Mouse (Mus musculus) limb, embryonic 13.5 days (tissue): ENCODE data around the gene Psenen. TPM values are rescaled to one million over a fixed set of nuclear protein-coding genes. Genes with fewer than 3 reads are reported as not detected.

ENCODE experiments used
- ATAC-seq: fragments of 200-750 bp; cut with Nextera tagmentation; 2 replicates; pipeline ENCODE4 v1.8.0; 2017; ENCODE audit warnings: low read depth, moderate number of reproducible peaks, moderate TSS enrichment; ENCODE audit not compliant: low FRiP score
- H3K27ac ChIP-seq: fragments of 300-500 bp; sonication (generic); 2 replicates; pipeline ENCODE4 v1.5.1; 2015; ENCODE audit warnings: inconsistent platforms, mild to moderate bottlenecking, moderate library complexity
- H3K27me3 ChIP-seq: fragments of 300-500 bp; sonication (generic); 2 replicates; pipeline ENCODE4 v1.6.1; 2015; ENCODE audit warnings: mild to moderate bottlenecking, inconsistent platforms
- H3K36me3 ChIP-seq: fragments of 300-500 bp; sonication (generic); 2 replicates; pipeline ENCODE4 v1.6.1; 2015; ENCODE audit warnings: inconsistent platforms, mild to moderate bottlenecking, moderate library complexity
- H3K4me1 ChIP-seq: fragments of 300-500 bp; sonication (generic); 2 replicates; pipeline ENCODE4 v1.6.1; 2015; ENCODE audit warnings: inconsistent platforms
- H3K4me2 ChIP-seq: fragments of 300-500 bp; sonication (generic); replicated peaks from 2 replicates; pipeline ENCODE4 v1.6.1; 2015; ENCODE audit warnings: inconsistent platforms, mild to moderate bottlenecking, moderate library complexity
- H3K4me3 ChIP-seq: fragments of 300-500 bp; sonication (generic); 2 replicates; pipeline ENCODE4 v1.5.1; 2015; ENCODE audit warnings: moderate library complexity, mild to moderate bottlenecking, inconsistent platforms
- H3K9ac ChIP-seq: fragments of 300-500 bp; sonication (generic); 2 replicates; pipeline ENCODE4 v1.6.1; 2015; ENCODE audit warnings: mild to moderate bottlenecking, inconsistent platforms
- H3K9me3 ChIP-seq: fragments of 300-500 bp; sonication (generic); 2 replicates; pipeline ENCODE4 v1.6.1; 2016; ENCODE audit warnings: inconsistent platforms
- WGBS: fragments of 180-500 bp; shearing (Covaris S2); methylation state at CpG from one replicate; pipeline ENCODE4 v1.1.7; 2015; 5-methylcytosine and 5-hydroxymethylcytosine counted together
- polyA plus RNA-seq: library from polyadenylated mRNA; unstranded; fragments of >200 nt; fragmentation: Nextera tagmentation; extraction: Ambion mirVana; gene quantifications from 2 replicates; pipeline ENCODE4 v1.2.1, GENCODE M21; 2015

Gene Psenen
- polyA plus RNA-seq, 1 experiment from 2014 or later: 134 TPM

DNA sequence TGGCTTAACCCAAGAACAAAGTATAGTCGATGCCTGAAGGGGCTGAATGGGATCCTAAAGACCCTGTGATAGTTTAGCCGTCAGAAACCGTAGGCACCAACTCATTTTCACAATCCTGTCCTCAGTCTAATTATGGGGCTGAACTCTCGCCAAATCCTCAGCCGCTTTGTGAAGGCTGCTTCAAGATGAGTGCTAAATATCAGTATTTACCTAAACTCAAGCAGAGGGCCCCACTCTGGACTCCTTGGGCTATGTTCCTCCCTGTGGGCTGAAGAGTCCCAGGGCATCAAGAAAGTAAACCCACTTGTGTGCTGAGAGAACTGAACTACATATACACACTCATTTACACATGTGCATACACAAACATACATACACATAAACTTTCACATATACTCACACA, 33.4 kb upstream of the Psenen start:
- no peaks in the 10 kb centered on the region for H3K9me3 ChIP-seq
- no peak overlapping the region for H3K9ac ChIP-seq
- H3K27me3 ChIP-seq: 0 out of 2 replicates have a peak, but pooled peaks cover 8% of the 10 kb centered on the region
- H3K4me3 ChIP-seq: no peak overlapping the region
- no peaks in the 10 kb centered on the region for H3K4me1 ChIP-seq
- no peaks in the 10 kb centered on the region for H3K36me3 ChIP-seq
- H3K27ac ChIP-seq: no peak overlapping the region
- no peak for ATAC-seq
- H3K4me2 ChIP-seq: no peak overlapping the region
- WGBS: 71% methylated on average over 5 of the region's 5 CpGs

DNA sequence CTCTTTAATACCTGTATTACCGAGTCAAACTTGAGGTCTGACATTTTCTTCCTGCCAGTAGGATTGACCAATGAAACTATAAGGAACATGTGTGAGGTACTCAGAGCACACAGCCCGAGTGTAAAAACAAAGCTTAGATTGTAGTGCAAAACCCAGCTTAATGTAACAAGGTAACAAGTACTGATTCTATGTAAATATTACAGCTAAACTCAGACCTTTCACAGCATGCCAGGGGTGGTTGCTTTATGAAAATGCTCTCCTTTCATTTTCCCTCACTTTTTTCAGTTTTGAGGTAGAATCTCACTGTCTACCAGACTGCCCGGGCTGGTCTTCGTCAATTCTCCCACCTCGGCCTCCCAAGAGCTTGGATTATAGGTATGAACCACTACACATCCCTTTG, 32.7 kb upstream of the Psenen start:
- no peaks in the 10 kb centered on the region for H3K4me1 ChIP-seq
- ATAC-seq: no peak
- no peaks in the 10 kb centered on the region for H3K36me3 ChIP-seq
- no peaks in the 10 kb centered on the region for H3K9me3 ChIP-seq
- H3K4me2 ChIP-seq: no peak overlapping the region
- no peak overlapping the region for H3K9ac ChIP-seq
- no peak overlapping the region for H3K4me3 ChIP-seq
- 74% methylated on average over 5 of the region's 5 CpGs for WGBS
- no peak overlapping the region for H3K27ac ChIP-seq
- 0 out of 2 replicates have a peak, but pooled peaks cover 8% of the 10 kb centered on the region for H3K27me3 ChIP-seq

DNA sequence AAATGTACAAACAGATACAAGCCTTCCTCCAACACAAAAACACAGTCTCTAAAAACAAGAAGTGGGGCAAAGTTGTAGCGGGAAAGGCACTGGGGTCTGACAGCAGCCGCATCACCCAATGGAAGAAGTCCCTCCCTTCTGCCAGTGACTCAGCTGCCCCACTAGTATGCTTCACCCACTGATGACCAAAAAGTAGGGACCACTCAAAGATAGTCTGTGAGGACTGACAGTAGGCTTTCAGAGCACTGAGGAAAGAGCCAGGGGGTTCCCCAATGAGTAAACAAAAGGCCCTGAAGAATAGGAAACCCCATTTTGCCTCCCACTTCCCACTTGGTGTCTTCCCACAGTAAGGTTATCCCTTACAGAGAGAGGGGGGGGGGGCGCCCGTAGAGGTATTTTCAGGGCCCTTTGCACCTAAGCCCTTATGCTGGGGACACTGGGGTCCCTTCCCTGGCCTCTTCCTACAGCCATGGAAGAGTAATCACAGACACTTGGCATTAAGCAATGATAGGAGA, 31.1 kb upstream of the Psenen start:
- Histone ChIP-seq H3K9me3 (no peaks in the 10 kb centered on the region), H3K27me3 (0 out of 2 replicates have a peak, but pooled peaks cover 8% of the 10 kb centered on the region), H3K4me3 (no peak overlapping the region), H3K9ac (no peak overlapping the region), H3K4me1 (peaks cover 8% of the 10 kb centered on the region), H3K27ac (no peak overlapping the region), H3K36me3 (no peaks in the 10 kb centered on the region), H3K4me2 (no peak overlapping the region)
- 62% methylated on average over 4 of the region's 4 CpGs for WGBS
- no peak for ATAC-seq

DNA sequence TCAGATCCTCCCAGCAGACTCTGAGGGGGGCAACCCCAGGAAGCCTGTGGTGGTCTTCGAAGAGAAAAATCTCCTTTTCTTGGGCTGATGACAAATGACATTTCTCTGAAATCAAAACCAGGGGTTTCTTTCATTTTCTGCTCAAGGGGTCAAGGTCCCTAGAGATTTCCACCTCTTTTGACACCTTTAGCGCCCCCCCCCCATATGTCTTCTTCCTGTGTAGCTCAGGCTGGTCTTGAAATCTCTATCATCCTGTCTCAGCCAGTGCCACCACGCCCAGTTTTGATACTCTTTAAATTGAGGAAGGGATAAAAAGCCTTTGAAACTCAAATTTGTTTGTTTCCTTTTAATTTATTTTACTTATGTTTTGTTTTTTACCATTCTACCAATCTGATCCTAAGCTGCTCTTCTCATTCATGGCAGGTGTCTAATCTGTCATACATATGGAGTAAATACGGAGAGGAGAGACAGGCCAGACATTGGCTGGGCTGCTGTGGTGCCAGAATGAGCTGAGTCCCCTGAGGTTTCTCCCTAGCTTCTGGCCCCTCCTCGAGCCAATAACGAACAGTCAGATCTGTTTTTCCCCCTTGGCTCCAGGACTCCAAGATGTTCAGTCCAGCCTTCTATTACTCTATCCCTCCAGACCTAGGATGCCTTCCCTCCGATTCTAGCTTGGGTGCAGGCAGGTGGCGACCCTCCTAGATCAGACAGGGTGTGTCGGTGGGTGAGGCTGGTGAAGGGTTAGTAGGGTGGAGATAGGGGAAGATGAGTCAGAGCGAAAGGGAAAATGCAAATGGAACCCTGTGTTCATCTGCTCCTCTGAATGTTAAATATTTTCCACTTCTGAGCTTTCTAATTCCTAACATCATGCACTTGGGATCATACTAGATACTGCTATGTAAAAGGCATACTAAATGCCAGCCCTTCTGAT, 30.4 kb upstream of the Psenen start:
- WGBS: 76% methylated on average over 10 of the region's 10 CpGs
- no peaks in the 10 kb centered on the region for H3K36me3 ChIP-seq
- H3K4me1 ChIP-seq: peaks cover 9% of the 10 kb centered on the region
- no peaks in the 10 kb centered on the region for H3K9me3 ChIP-seq
- no peak for ATAC-seq
- H3K9ac ChIP-seq: no peak overlapping the region
- no peak overlapping the region for H3K4me2 ChIP-seq
- H3K27me3 ChIP-seq: 0 out of 2 replicates have a peak, but pooled peaks cover 8% of the 10 kb centered on the region
- H3K27ac ChIP-seq: no peak overlapping the region
- no peak overlapping the region for H3K4me3 ChIP-seq

DNA sequence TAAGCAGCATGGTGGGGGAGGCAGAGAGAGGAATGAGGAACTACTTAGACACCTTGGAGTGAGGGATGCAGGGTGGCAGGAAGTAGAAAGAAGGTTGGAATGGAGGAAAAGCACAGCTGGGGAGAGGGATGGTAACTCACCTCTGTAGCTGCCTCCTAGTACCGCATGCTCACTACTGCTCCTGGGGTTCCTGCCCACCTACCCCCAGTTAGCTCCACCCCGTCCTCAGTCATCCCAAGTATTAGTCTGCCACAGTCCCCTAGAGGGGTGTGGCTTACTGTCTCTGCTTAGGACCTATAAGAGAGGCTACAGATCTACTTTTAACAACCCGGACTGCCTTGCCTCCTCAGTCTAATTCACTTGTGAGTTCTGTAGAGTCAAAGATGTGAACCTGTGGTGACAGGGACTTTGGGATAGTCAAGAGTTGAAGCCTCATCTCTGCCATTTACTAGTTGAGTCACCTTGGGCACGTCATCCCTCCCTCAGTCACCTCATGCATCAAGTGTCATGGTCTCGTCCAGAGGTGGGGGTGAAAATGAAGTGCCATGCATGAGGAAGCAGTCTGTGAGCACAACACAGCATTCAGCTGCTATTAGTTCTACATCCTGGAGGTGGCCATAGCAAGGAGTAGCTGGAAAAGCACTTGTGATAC, 29.5 kb upstream of the Psenen start:
- H3K9me3 ChIP-seq: no peaks in the 10 kb centered on the region
- no peak overlapping the region for H3K4me3 ChIP-seq
- no peak overlapping the region for H3K9ac ChIP-seq
- no peak overlapping the region for H3K27ac ChIP-seq
- ATAC-seq: no peak
- H3K36me3 ChIP-seq: no peaks in the 10 kb centered on the region
- 45% methylated on average over 5 of the region's 5 CpGs for WGBS
- peaks cover 9% of the 10 kb centered on the region for H3K4me1 ChIP-seq
- no peak overlapping the region for H3K4me2 ChIP-seq
- 0 out of 2 replicates have a peak, but pooled peaks cover 8% of the 10 kb centered on the region for H3K27me3 ChIP-seq

DNA sequence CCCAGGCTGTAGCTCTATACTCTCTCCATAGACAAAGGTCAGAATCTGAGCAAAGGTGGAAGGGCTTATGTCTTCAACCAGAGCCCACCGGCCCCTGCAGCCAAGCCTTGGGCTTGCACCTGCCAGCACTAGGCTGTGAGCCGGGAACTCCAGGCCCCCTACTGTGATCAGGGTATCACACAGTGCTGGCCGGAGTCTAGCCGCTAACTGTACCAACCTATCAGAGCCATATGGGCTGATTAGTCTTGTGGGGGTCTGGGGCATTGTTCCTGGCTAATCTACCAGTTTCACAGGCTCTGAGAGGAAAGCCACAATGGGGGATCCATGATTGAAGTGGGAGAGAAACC, 28.2 kb upstream of the Psenen start:
- Histone ChIP-seq H3K27ac (no peak overlapping the region), H3K9me3 (no peaks in the 10 kb centered on the region), H3K36me3 (peaks cover 3% of the 10 kb centered on the region), H3K4me3 (no peak overlapping the region), H3K4me1 (peaks cover 20% of the 10 kb centered on the region), H3K9ac (peak overlapping the region; percentile 45; the same call in 1 of the 2 replicates), H3K4me2 (no peak overlapping the region), H3K27me3 (0 out of 2 replicates have a peak, but pooled peaks cover 8% of the 10 kb centered on the region)
- ATAC-seq: no peak
- 54% methylated on average over 4 of the region's 4 CpGs for WGBS

DNA sequence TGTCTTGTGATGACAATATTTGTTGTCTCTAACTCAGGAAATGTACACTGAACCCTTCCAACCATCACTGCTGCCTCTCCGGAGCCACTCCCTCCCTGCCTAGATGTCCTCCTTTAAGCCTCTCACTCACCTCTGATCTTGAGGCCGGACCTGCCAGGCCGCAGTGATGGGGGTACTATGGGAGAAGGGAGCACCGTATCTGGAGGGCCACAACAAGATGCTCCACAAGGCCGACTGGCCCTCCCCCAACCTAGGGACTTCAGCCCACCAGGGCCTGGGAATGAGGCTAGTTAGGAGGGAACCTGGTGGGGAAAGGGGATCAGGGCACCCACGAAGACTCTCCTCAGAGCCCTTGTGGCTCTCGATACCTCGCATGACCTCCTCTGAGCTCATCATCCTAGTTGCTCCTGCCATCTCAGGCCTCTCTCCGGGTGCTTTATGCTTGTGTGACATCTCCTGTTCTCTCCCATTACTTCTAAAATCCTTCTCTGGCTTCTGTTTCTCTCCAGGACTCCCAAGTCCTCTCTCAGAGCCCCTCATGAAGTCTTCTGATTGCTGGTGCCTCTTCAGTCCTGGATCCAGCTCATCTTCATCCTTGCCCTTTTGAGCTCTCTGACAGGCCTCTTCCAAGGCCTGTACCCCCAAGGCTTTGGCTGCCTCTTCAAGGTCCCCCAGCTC, 27.6 kb upstream of the Psenen start:
- Histone ChIP-seq H3K4me1 (peaks cover 22% of the 10 kb centered on the region), H3K27ac (no peak overlapping the region), H3K4me2 (no peak overlapping the region), H3K4me3 (no peak overlapping the region), H3K9me3 (no peaks in the 10 kb centered on the region), H3K27me3 (0 out of 2 replicates have a peak, but pooled peaks cover 8% of the 10 kb centered on the region), H3K9ac (peak overlapping the region; percentile 45; the same call in 1 of the 2 replicates), H3K36me3 (peaks cover 8% of the 10 kb centered on the region)
- 83% methylated on average over 9 of the region's 9 CpGs for WGBS
- no peak for ATAC-seq

DNA sequence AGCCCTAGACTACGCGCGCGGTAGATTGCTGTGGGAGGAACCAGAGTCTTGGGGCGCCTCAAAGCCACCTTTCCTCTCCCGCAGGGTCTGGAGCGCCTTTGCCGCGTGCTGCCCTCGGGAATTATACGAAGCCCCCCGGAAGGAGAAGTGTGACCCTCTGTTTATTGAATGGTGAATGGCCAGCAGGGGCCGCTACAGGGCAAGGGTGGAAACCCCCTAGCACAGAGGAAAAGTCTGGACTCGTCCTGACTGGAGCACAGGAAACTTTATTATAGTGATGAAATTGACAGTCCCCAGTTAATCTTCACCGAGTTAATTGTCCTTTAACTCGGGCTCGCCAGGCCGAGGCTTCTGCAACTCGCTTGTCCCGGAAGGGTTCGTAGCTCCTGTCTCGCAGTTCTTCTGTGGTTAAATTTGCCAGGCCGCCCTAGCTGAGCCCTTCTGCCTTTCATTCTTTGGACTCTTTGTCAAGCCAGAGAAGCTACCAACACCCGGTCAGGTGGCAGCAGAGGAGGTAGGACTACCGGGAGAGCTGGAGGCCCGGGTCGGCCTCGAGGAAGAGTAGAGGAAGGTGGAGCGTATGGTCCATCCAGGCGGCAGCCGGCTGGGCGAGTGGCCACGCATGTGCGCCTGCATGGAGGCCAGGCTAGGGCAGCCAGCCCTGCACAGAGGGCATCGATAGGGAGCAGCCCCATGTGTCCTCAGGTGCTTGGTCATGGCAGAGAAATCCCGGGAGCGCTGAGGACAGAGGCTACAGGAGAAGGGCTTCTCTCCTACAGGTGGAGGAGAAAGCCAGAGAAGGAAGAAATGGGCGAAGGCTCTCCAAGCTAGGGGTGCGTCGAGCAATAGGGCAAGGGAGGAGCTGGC, 26.2 kb upstream of the Psenen start:
- Histone ChIP-seq H3K4me2 (peak overlapping the region; percentile 76), H3K9me3 (no peaks in the 10 kb centered on the region), H3K27me3 (0 out of 2 replicates have a peak, but pooled peaks cover 5% of the 10 kb centered on the region), H3K4me1 (peaks cover 22% of the 10 kb centered on the region), H3K36me3 (peaks cover 22% of the 10 kb centered on the region), H3K9ac (peak overlapping the region; percentile 99), H3K27ac (peak overlapping the region; percentile 93), H3K4me3 (peak overlapping the region; percentile 97)
- ATAC-seq: peak; percentile 55
- WGBS: 24% methylated on average over 40 of the region's 40 CpGs

DNA sequence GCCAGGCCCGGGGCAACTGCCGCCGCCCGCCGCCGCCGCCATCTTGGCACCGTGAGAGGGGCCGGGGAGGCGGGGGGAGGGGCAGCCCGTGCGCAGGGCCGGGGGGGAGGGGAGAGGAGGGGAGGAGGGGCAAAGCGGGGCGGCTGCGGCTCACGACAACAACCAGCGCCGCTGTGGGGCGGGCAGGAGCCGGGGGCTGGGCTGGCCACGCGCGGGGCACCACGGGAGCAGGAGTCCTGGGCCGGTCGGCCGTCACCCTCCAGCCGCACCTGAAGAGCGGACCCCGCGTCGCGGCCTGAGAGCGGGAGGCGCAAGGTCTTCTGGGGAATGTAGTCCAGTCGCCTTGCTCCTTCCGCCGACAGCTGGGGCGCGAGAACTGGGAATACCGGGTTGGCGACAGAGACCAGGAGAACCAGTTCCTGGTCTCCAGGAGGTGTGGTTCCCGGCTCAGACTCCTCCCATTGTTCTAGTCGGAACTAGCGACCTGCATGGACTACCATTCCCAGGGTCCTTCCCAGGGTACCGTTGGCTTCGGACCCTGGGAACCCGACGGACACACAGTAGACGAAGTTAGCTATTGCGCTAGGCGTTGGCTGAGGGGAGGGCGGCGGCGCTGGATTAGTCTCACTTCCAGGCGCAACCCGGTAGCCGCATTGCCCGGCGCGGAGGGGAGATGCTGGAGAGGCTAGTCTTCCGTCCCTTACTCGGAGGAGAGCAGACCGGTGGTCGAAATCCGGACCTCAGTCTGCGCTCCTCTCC, 25.4 kb upstream of the Psenen start, which contains the start of gene Kmt2b:
TSS of gene Kmt2b (minus strand) at position 51 of the 759 bp plus-strand sequence.
- H3K36me3 ChIP-seq: peaks cover 30% of the 10 kb centered on the region
- peak within 1 kb of the TSS; percentile 93 for H3K27ac ChIP-seq
- H3K27me3 ChIP-seq: 0 out of 2 replicates have a peak, but pooled peaks cover 2% of the 10 kb centered on the region
- peaks cover 22% of the 10 kb centered on the region for H3K4me1 ChIP-seq
- H3K9me3 ChIP-seq: no peaks in the 10 kb centered on the region
- peak within 1 kb of the TSS; percentile 97 for H3K4me3 ChIP-seq
- peak within 1 kb of the TSS; percentile 99 for H3K9ac ChIP-seq
- 2% methylated on average over 59 of the region's 68 CpGs for WGBS
- peak within 1 kb of the TSS; percentile 96 for H3K4me2 ChIP-seq
- peak; percentile 96 for ATAC-seq

DNA sequence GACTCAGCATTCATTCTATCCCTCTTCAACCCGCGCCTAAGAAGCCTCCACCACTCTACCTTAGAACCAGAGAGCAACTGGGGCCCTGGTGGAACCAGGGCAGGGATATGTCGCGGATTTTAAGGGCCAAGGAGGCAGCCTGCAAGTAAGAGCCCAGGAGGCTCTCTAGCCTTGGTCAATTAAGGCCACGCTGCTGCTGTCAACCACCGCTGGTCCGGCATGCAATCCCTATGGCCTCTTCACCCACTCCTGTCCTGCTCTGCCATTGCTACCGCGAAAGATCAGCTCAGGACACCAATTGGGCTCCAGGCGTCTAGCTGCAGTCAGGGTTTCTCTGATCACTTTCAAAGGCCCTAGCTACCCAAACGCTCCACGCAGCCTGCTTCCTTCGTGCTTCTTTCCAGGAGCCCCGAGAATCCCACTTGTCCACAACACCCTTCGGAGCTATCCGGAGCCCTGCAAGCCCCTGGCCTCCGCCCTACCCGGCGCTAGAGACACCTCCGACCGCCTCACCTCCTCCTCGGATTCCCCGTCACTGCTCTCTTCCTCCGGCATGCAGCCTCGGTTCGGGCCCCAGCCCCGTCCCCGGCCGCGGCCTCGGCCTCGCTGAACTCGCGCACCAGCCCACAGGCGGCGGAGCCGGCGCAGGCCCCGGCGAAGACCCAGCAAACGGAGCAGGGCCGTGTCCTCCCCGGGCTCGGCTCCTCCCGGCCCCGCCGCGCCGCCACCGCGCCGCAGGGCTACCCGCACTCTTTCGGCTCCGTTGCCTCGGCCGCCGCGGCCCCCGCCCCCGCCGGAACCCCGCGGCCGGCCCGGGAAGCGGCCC, 24.6 kb upstream of the Psenen start:
- WGBS: under 1% methylated on average over 44 of the region's 67 CpGs
- peak; percentile 22 for ATAC-seq

More for the DNA sequence above, 24.6 kb upstream of the Psenen start:
- H3K9ac ChIP-seq: peak overlapping the region; percentile 99
- H3K4me2 ChIP-seq: peak overlapping the region; percentile 96
- peaks cover 38% of the 10 kb centered on the region for H3K36me3 ChIP-seq
- peak overlapping the region; percentile 93 for H3K27ac ChIP-seq
- H3K4me1 ChIP-seq: peaks cover 22% of the 10 kb centered on the region
- H3K27me3 ChIP-seq: 0 out of 2 replicates have a peak, but pooled peaks cover 2% of the 10 kb centered on the region
- peak overlapping the region; percentile 97 for H3K4me3 ChIP-seq
- H3K9me3 ChIP-seq: no peaks in the 10 kb centered on the region
